Mouse (Mus musculus): Measurements from ENCODE around the gene Gabbr2.

Gene Gabbr2

GRCm38 (mm10) chr4:46988257-46988656 is 3.4 kb downstream of the Gabbr2 start:
- DNase-seq: peak in 1 of 2 experiments; percentile 37

GRCm38 (mm10) chr4:46987809-46988208 is 3.9 kb downstream of the Gabbr2 start:
- DNase-seq: no peak

- DNase-seq: peak; percentile 42 to 66
Observed at GRCm38 (mm10) chr4:46986054-46986453, 5.6 kb downstream of the Gabbr2 start.

- DNase-seq: no peak
Observed at GRCm38 (mm10) chr4:46982912-46983311, 8.8 kb downstream of the Gabbr2 start.

- peak in 1 of 2 experiments; percentile 24 for DNase-seq
Observed at GRCm38 (mm10) chr4:46982094-46982493, 9.6 kb downstream of the Gabbr2 start.

GRCm38 (mm10) chr4:46978371-46978770 is 13.3 kb downstream of the Gabbr2 start:
- DNase-seq: no peak

- DNase-seq: peak in 1 of 2 experiments; percentile 47
Observed at GRCm38 (mm10) chr4:46977161-46977560, 14.5 kb downstream of the Gabbr2 start.

- DNase-seq: peak; percentile 90 to 91
Observed at GRCm38 (mm10) chr4:46976671-46977071, 15.0 kb downstream of the Gabbr2 start.

- DNase-seq: no peak
Observed at GRCm38 (mm10) chr4:46973322-46973721, 18.4 kb downstream of the Gabbr2 start.

GRCm38 (mm10) chr4:46967981-46968380 is 23.7 kb downstream of the Gabbr2 start:
- no peak for DNase-seq

GRCm38 (mm10) chr4:46966551-46966950 is 25.1 kb downstream of the Gabbr2 start:
- peak; percentile 59 to 63 for DNase-seq

GRCm38 (mm10) chr4:46961403-46961802 is 30.3 kb downstream of the Gabbr2 start:
- no peak for DNase-seq

- DNase-seq: no peak
Observed at GRCm38 (mm10) chr4:46960208-46960607, 31.5 kb downstream of the Gabbr2 start.

GRCm38 (mm10) chr4:46959776-46960175 is 31.9 kb downstream of the Gabbr2 start:
- no peak for DNase-seq

GRCm38 (mm10) chr4:46957955-46958354 is 33.7 kb downstream of the Gabbr2 start:
- peak; percentile 89 to 93 for DNase-seq

- DNase-seq: no peak
Observed at GRCm38 (mm10) chr4:46956966-46957365, 34.7 kb downstream of the Gabbr2 start.

- no peak for DNase-seq
Observed at GRCm38 (mm10) chr4:46953021-46953420, 38.7 kb downstream of the Gabbr2 start.

- DNase-seq: no peak
Observed at GRCm38 (mm10) chr4:46952562-46952961, 39.1 kb downstream of the Gabbr2 start.

GRCm38 (mm10) chr4:46934291-46934690 is 57.4 kb downstream of the Gabbr2 start:
- peak; percentile 93 to 94 for DNase-seq

- DNase-seq: peak in 1 of 2 experiments; percentile 53
Observed at GRCm38 (mm10) chr4:46933590-46933989, 58.1 kb downstream of the Gabbr2 start.

- no peak for DNase-seq
Observed at GRCm38 (mm10) chr4:46931706-46932397, 59.8 kb downstream of the Gabbr2 start.

GRCm38 (mm10) chr4:46928112-46928511 is 63.6 kb downstream of the Gabbr2 start:
- no peak for DNase-seq

GRCm38 (mm10) chr4:46919144-46919543 is 72.5 kb downstream of the Gabbr2 start:
- DNase-seq: peak in 1 of 2 experiments; percentile 47

GRCm38 (mm10) chr4:46916786-46917185 is 74.9 kb downstream of the Gabbr2 start:
- DNase-seq: no peak

GRCm38 (mm10) chr4:46915934-46916333 is 75.7 kb downstream of the Gabbr2 start:
- DNase-seq: no peak

All from cerebellum, postnatal 14 days (tissue).